Mouse (Mus musculus): Measurements from ENCODE around the gene Trpm3. TPM values are rescaled to one million over a fixed set of nuclear protein-coding genes. Genes with fewer than 3 reads are reported as not detected.

The Trpm3 gene
- total RNA-seq (2021) = 10 to 100 TPM; 34.1 to 44.8 TPM
- long read RNA-seq, partial matches to known transcripts = 2 of 13 reads
- long read RNA-seq, other reads (novel, unspliced or antisense) = 11 of 13 reads

GRCm38 (mm10) chr19:22138590-22139421 lies at the start of gene Trpm3:
Trpm3 (plus strand) TSS chr19:22139046.
- peak; percentile 51 to 69 for DNase-seq (ENCODE audit: low spot score in 2 of 2)

- no peak for DNase-seq (ENCODE audit: low spot score in 2 of 2)
These were observed 38.3 kb upstream of the Trpm3 start for GRCm38 (mm10) chr19:22100582-22100981.

- no peak for DNase-seq (ENCODE audit: low spot score in 2 of 2)
These were observed 35.0 kb upstream of the Trpm3 start for GRCm38 (mm10) chr19:22103865-22104264.

GRCm38 (mm10) chr19:22104848-22105484 lies 33.9 kb upstream of the Trpm3 start:
- no peak for DNase-seq (ENCODE audit: low spot score in 2 of 2)

- no peak for DNase-seq (ENCODE audit: low spot score in 2 of 2)
These were observed 33.2 kb upstream of the Trpm3 start for GRCm38 (mm10) chr19:22105648-22106047.

GRCm38 (mm10) chr19:22108893-22109463 lies 29.9 kb upstream of the Trpm3 start:
- DNase-seq (ENCODE audit: low spot score in 2 of 2) = no peak

- no peak for DNase-seq (ENCODE audit: low spot score in 2 of 2)
These were observed 17.9 kb upstream of the Trpm3 start for GRCm38 (mm10) chr19:22120976-22121375.

GRCm38 (mm10) chr19:22121631-22122030 lies 17.2 kb upstream of the Trpm3 start:
- DNase-seq (ENCODE audit: low spot score in 2 of 2) = peak in 1 of 2 experiments; percentile 15

GRCm38 (mm10) chr19:22132626-22133025 lies 6.2 kb upstream of the Trpm3 start:
- no peak for DNase-seq (ENCODE audit: low spot score in 2 of 2)

GRCm38 (mm10) chr19:22178549-22178948 lies 39.7 kb downstream of the Trpm3 start:
- DNase-seq (ENCODE audit: low spot score in 2 of 2) = no peak

- DNase-seq (ENCODE audit: low spot score in 2 of 2) = no peak
These were observed 40.2 kb downstream of the Trpm3 start for GRCm38 (mm10) chr19:22179017-22179416.

GRCm38 (mm10) chr19:22180136-22180535 lies 41.3 kb downstream of the Trpm3 start:
- DNase-seq (ENCODE audit: low spot score in 2 of 2) = no peak

GRCm38 (mm10) chr19:22189716-22190115 lies 50.9 kb downstream of the Trpm3 start:
- no peak for DNase-seq (ENCODE audit: low spot score in 2 of 2)

GRCm38 (mm10) chr19:22222520-22222919 lies 83.7 kb downstream of the Trpm3 start:
- no peak for DNase-seq (ENCODE audit: low spot score in 2 of 2)

- no peak for DNase-seq (ENCODE audit: low spot score in 2 of 2)
These were observed 95.3 kb downstream of the Trpm3 start for GRCm38 (mm10) chr19:22234187-22234586.

- DNase-seq (ENCODE audit: low spot score in 2 of 2) = peak in 1 of 2 experiments; percentile 16
These were observed 110.2 kb downstream of the Trpm3 start for GRCm38 (mm10) chr19:22249076-22249475.

GRCm38 (mm10) chr19:22272916-22273315 lies 134.1 kb downstream of the Trpm3 start:
- no peak for DNase-seq (ENCODE audit: low spot score in 2 of 2)

- DNase-seq (ENCODE audit: low spot score in 2 of 2) = no peak
These were observed 145.8 kb downstream of the Trpm3 start for GRCm38 (mm10) chr19:22284651-22285050.

- no peak for DNase-seq (ENCODE audit: low spot score in 2 of 2)
These were observed 153.8 kb downstream of the Trpm3 start for GRCm38 (mm10) chr19:22292671-22293070.

GRCm38 (mm10) chr19:22300906-22301305 lies 162.1 kb downstream of the Trpm3 start:
- peak; percentile 18 to 48 for DNase-seq (ENCODE audit: low spot score in 2 of 2)

- DNase-seq (ENCODE audit: low spot score in 2 of 2) = peak; percentile 13 to 21
These were observed 164.4 kb downstream of the Trpm3 start for GRCm38 (mm10) chr19:22303021-22303951.
